Mouse (Mus musculus): ENCODE measurements at regions not wholly inside any gene's neighbourhood (a gene's known extent, or its start where the extent isn't known, plus 50 kb on each side); places are given as distances from the start of the nearest gene placed in this dataset.

GRCm38 (mm10) chr2:17876942-17877341 is 119.8 kb downstream of the H2al2a start:
- Histone ChIP-seq H3K9me3 (ENCODE audit: control insufficient read depth, low read length) (no peaks in the 10 kb centered on the region), H3K27me3 (ENCODE audit: control insufficient read depth, insufficient read depth, low read length) (no peaks in the 10 kb centered on the region), H3K4me2 (replicated peaks; ENCODE audit: low read depth, low read length) (no peak overlapping the region), H3K9ac (ENCODE audit: low read depth, low read length) (no peak overlapping the region), H3K36me3 (ENCODE audit: control insufficient read depth, insufficient read depth, low read length) (no peaks in the 10 kb centered on the region), H3K4me3 (ENCODE audit: low read depth, low read length) (no peak overlapping the region), H3K27ac (ENCODE audit: low read depth, low read length) (no peak overlapping the region), H3K4me1 (replicated peaks; ENCODE audit: control insufficient read depth, insufficient read depth, low read length) (no peaks in the 10 kb centered on the region)
- ATAC-seq (ENCODE audit: low FRiP score) (no peak), DNase-seq (ENCODE audit: low spot score) (no peak)
- WGBS: 94% methylated on average over 3 of the region's 3 CpGs

- no peak overlapping the region for H3K4me2 ChIP-seq (replicated peaks; ENCODE audit: low read depth, low read length)
- no peak for DNase-seq (ENCODE audit: low spot score)
- no peak overlapping the region for H3K9ac ChIP-seq (ENCODE audit: low read depth, low read length)
- ATAC-seq (ENCODE audit: low FRiP score): no peak
- H3K27ac ChIP-seq (ENCODE audit: low read depth, low read length): no peak overlapping the region
- H3K27me3 ChIP-seq (ENCODE audit: control insufficient read depth, insufficient read depth, low read length): no peaks in the 10 kb centered on the region
- H3K4me1 ChIP-seq (replicated peaks; ENCODE audit: control insufficient read depth, insufficient read depth, low read length): no peaks in the 10 kb centered on the region
- 86% methylated on average over 9 of the region's 9 CpGs for WGBS
- H3K36me3 ChIP-seq (ENCODE audit: control insufficient read depth, insufficient read depth, low read length): no peaks in the 10 kb centered on the region
- no peaks in the 10 kb centered on the region for H3K9me3 ChIP-seq (ENCODE audit: control insufficient read depth, low read length)
- no peak overlapping the region for H3K4me3 ChIP-seq (ENCODE audit: low read depth, low read length)
Measured at GRCm38 (mm10) chr2:17876155-17876554, 120.6 kb downstream of the H2al2a start.

- H3K27ac ChIP-seq (ENCODE audit: low read depth, low read length): no peak overlapping the region
- H3K27me3 ChIP-seq (ENCODE audit: control insufficient read depth, insufficient read depth, low read length): no peaks in the 10 kb centered on the region
- no peak overlapping the region for H3K4me3 ChIP-seq (ENCODE audit: low read depth, low read length)
- H3K36me3 ChIP-seq (ENCODE audit: control insufficient read depth, insufficient read depth, low read length): no peaks in the 10 kb centered on the region
- H3K9me3 ChIP-seq (ENCODE audit: control insufficient read depth, low read length): no peaks in the 10 kb centered on the region
- no peak for ATAC-seq (ENCODE audit: low FRiP score)
- DNase-seq (ENCODE audit: low spot score): no peak
- no peak overlapping the region for H3K4me2 ChIP-seq (replicated peaks; ENCODE audit: low read depth, low read length)
- H3K4me1 ChIP-seq (replicated peaks; ENCODE audit: control insufficient read depth, insufficient read depth, low read length): peaks cover 2% of the 10 kb centered on the region; the same call in 1 of the 2 replicates
- H3K9ac ChIP-seq (ENCODE audit: low read depth, low read length): no peak overlapping the region
- WGBS: 57% methylated on average over 2 of the region's 2 CpGs
Measured at GRCm38 (mm10) chr2:17870562-17870961, 126.2 kb downstream of the H2al2a start.

- Histone ChIP-seq H3K4me3 (ENCODE audit: low read depth, low read length) (no peak overlapping the region), H3K27ac (ENCODE audit: low read depth, low read length) (no peak overlapping the region), H3K27me3 (ENCODE audit: control insufficient read depth, insufficient read depth, low read length) (no peaks in the 10 kb centered on the region), H3K4me2 (replicated peaks; ENCODE audit: low read depth, low read length) (no peak overlapping the region), H3K4me1 (replicated peaks; ENCODE audit: control insufficient read depth, insufficient read depth, low read length) (peaks cover 2% of the 10 kb centered on the region; the same call in 1 of the 2 replicates), H3K9ac (ENCODE audit: low read depth, low read length) (no peak overlapping the region), H3K36me3 (ENCODE audit: control insufficient read depth, insufficient read depth, low read length) (no peaks in the 10 kb centered on the region), H3K9me3 (ENCODE audit: control insufficient read depth, low read length) (no peaks in the 10 kb centered on the region)
- ATAC-seq (ENCODE audit: low FRiP score) (no peak), DNase-seq (ENCODE audit: low spot score) (peak; percentile 37)
- WGBS: 10% methylated on average over 9 of the region's 9 CpGs
Measured at GRCm38 (mm10) chr2:17868145-17868544, 128.6 kb downstream of the H2al2a start.

- no peak overlapping the region for H3K9ac ChIP-seq (ENCODE audit: low read depth, low read length)
- no peaks in the 10 kb centered on the region for H3K27me3 ChIP-seq (ENCODE audit: control insufficient read depth, insufficient read depth, low read length)
- H3K4me2 ChIP-seq (replicated peaks; ENCODE audit: low read depth, low read length): no peak overlapping the region
- H3K9me3 ChIP-seq (ENCODE audit: control insufficient read depth, low read length): no peaks in the 10 kb centered on the region
- DNase-seq (ENCODE audit: low spot score) (no peak), ATAC-seq (ENCODE audit: low FRiP score) (no peak)
- H3K27ac ChIP-seq (ENCODE audit: low read depth, low read length): no peak overlapping the region
- no peak overlapping the region for H3K4me3 ChIP-seq (ENCODE audit: low read depth, low read length)
- 69% methylated on average over 3 of the region's 3 CpGs for WGBS
- H3K36me3 ChIP-seq (ENCODE audit: control insufficient read depth, insufficient read depth, low read length): no peaks in the 10 kb centered on the region
- H3K4me1 ChIP-seq (replicated peaks; ENCODE audit: control insufficient read depth, insufficient read depth, low read length): peaks cover 2% of the 10 kb centered on the region; the same call in 1 of the 2 replicates
Measured at GRCm38 (mm10) chr2:17867341-17867740, 129.4 kb downstream of the H2al2a start.

GRCm38 (mm10) chr2:17861765-17862495 is 130.7 kb upstream of the Nebl start:
- H3K27ac ChIP-seq (ENCODE audit: low read depth, low read length): no peak overlapping the region
- ATAC-seq (ENCODE audit: low FRiP score) (peak; percentile 60), DNase-seq (ENCODE audit: low spot score) (peak; percentile 45)
- peak overlapping the region; percentile 21; the same call in 1 of the 2 replicates for H3K4me2 ChIP-seq (replicated peaks; ENCODE audit: low read depth, low read length)
- H3K9me3 ChIP-seq (ENCODE audit: control insufficient read depth, low read length): no peaks in the 10 kb centered on the region
- WGBS: 13% methylated on average over 10 of the region's 10 CpGs
- no peak overlapping the region for H3K4me3 ChIP-seq (ENCODE audit: low read depth, low read length)
- no peaks in the 10 kb centered on the region for H3K36me3 ChIP-seq (ENCODE audit: control insufficient read depth, insufficient read depth, low read length)
- H3K27me3 ChIP-seq (ENCODE audit: control insufficient read depth, insufficient read depth, low read length): no peaks in the 10 kb centered on the region
- no peak overlapping the region for H3K9ac ChIP-seq (ENCODE audit: low read depth, low read length)
- no peaks in the 10 kb centered on the region for H3K4me1 ChIP-seq (replicated peaks; ENCODE audit: control insufficient read depth, insufficient read depth, low read length)

- no peaks in the 10 kb centered on the region for H3K36me3 ChIP-seq (ENCODE audit: control insufficient read depth, insufficient read depth, low read length)
- no peaks in the 10 kb centered on the region for H3K4me1 ChIP-seq (replicated peaks; ENCODE audit: control insufficient read depth, insufficient read depth, low read length)
- H3K9ac ChIP-seq (ENCODE audit: low read depth, low read length): no peak overlapping the region
- ATAC-seq (ENCODE audit: low FRiP score): no peak
- WGBS: 42% methylated on average over 4 of the region's 4 CpGs
- DNase-seq (ENCODE audit: low spot score): no peak
- no peak overlapping the region for H3K4me2 ChIP-seq (replicated peaks; ENCODE audit: low read depth, low read length)
- H3K27ac ChIP-seq (ENCODE audit: low read depth, low read length): no peak overlapping the region
- H3K9me3 ChIP-seq (ENCODE audit: control insufficient read depth, low read length): no peaks in the 10 kb centered on the region
- H3K27me3 ChIP-seq (ENCODE audit: control insufficient read depth, insufficient read depth, low read length): no peaks in the 10 kb centered on the region
- H3K4me3 ChIP-seq (ENCODE audit: low read depth, low read length): no peak overlapping the region
Measured at GRCm38 (mm10) chr2:17860922-17861559, 129.8 kb upstream of the Nebl start.

GRCm38 (mm10) chr2:17859234-17859633 is 128.0 kb upstream of the Nebl start:
- Histone ChIP-seq H3K27me3 (ENCODE audit: control insufficient read depth, insufficient read depth, low read length) (no peaks in the 10 kb centered on the region), H3K36me3 (ENCODE audit: control insufficient read depth, insufficient read depth, low read length) (no peaks in the 10 kb centered on the region), H3K9me3 (ENCODE audit: control insufficient read depth, low read length) (no peaks in the 10 kb centered on the region), H3K9ac (ENCODE audit: low read depth, low read length) (no peak overlapping the region), H3K27ac (ENCODE audit: low read depth, low read length) (no peak overlapping the region), H3K4me1 (replicated peaks; ENCODE audit: control insufficient read depth, insufficient read depth, low read length) (no peaks in the 10 kb centered on the region), H3K4me2 (replicated peaks; ENCODE audit: low read depth, low read length) (no peak overlapping the region), H3K4me3 (ENCODE audit: low read depth, low read length) (no peak overlapping the region)
- DNase-seq (ENCODE audit: low spot score): no peak
- ATAC-seq (ENCODE audit: low FRiP score): no peak
- WGBS: 93% methylated on average over 8 of the region's 8 CpGs

GRCm38 (mm10) chr2:17858326-17858725 is 127.1 kb upstream of the Nebl start:
- WGBS: 81% methylated on average over 8 of the region's 8 CpGs

More at GRCm38 (mm10) chr2:17858326-17858725, 127.1 kb upstream of the Nebl start:
- Histone ChIP-seq H3K4me2 (replicated peaks; ENCODE audit: low read depth, low read length) (no peak overlapping the region), H3K9me3 (ENCODE audit: control insufficient read depth, low read length) (no peaks in the 10 kb centered on the region), H3K4me1 (replicated peaks; ENCODE audit: control insufficient read depth, insufficient read depth, low read length) (peaks cover 2% of the 10 kb centered on the region; the same call in 1 of the 2 replicates), H3K27me3 (ENCODE audit: control insufficient read depth, insufficient read depth, low read length) (no peaks in the 10 kb centered on the region), H3K36me3 (ENCODE audit: control insufficient read depth, insufficient read depth, low read length) (no peaks in the 10 kb centered on the region), H3K9ac (ENCODE audit: low read depth, low read length) (no peak overlapping the region), H3K27ac (ENCODE audit: low read depth, low read length) (no peak overlapping the region), H3K4me3 (ENCODE audit: low read depth, low read length) (no peak overlapping the region)
- no peak for DNase-seq (ENCODE audit: low spot score)
- no peak for ATAC-seq (ENCODE audit: low FRiP score)

Measured in hindbrain, embryonic 11.5 days (tissue).